Comparison of ENCODE assay signal across 28 mouse cellular contexts in genomic region chr2:72829139-72829538, GRCm38 (mm10).
"Had no signal": no experiment of that assay in that cellular context is flagged by ENCODE, and none has a peak within 500 bp of the region (broad histone marks: within the 10 kb centered on the region; RNA-seq: fewer than 3 reads in every experiment).

No protein-coding gene starts in this region.

- H3K27me3 ChIP-seq: heart, embryonic 12.5 days; hindbrain, embryonic 12.5 days; intestine, embryonic 15.5 days; limb, embryonic 13.5 days; limb, embryonic 15.5 days; liver, embryonic 12.5 days had no signal

- H3K9me3 ChIP-seq: heart, embryonic 10.5 days; heart, embryonic 12.5 days; hindbrain, embryonic 10.5 days; hindbrain, embryonic 12.5 days; intestine, embryonic 15.5 days; limb, embryonic 13.5 days; limb, embryonic 15.5 days; liver, embryonic 12.5 days had no signal

- DNase-seq: gastrocnemius, adult 2 months; gastrocnemius, postnatal 10 days; gastrocnemius, postnatal 25 days; heart, adult 2 months; heart, postnatal 10 days; heart, postnatal 4 days; kidney, adult 18-20 months; kidney, adult 8-10 months; kidney, postnatal 10 days; kidney, postnatal 25 days; kidney, postnatal 4 days; layer of hippocampus, adult 9-11 months; layer of hippocampus, postnatal 36 days; left cerebral cortex, postnatal 4 days had no signal

- H3K27ac ChIP-seq: gastrocnemius, adult 2 months; heart, adult 2 months; heart, embryonic 10.5 days; hindbrain, embryonic 10.5 days; hindbrain, embryonic 12.5 days; hindbrain, embryonic 14.5 days; intestine, embryonic 15.5 days; layer of hippocampus, adult 2 months; limb, embryonic 13.5 days; limb, embryonic 15.5 days; liver, embryonic 12.5 days; liver, embryonic 14.5 days had no signal

- H3K36me3 ChIP-seq: heart, embryonic 10.5 days; heart, embryonic 12.5 days; hindbrain, embryonic 10.5 days; hindbrain, embryonic 12.5 days; intestine, embryonic 15.5 days; limb, embryonic 13.5 days; limb, embryonic 15.5 days; liver, embryonic 12.5 days had no signal

- H3K4me1 ChIP-seq: heart, embryonic 10.5 days; heart, embryonic 12.5 days; hindbrain, embryonic 12.5 days; intestine, embryonic 15.5 days; limb, embryonic 13.5 days; limb, embryonic 15.5 days; liver, embryonic 12.5 days had no signal

- H3K4me3 ChIP-seq: gastrocnemius, adult 2 months; heart, adult 2 months; heart, embryonic 10.5 days; heart, embryonic 12.5 days; hindbrain, embryonic 10.5 days; hindbrain, embryonic 12.5 days; intestine, embryonic 15.5 days; layer of hippocampus, adult 2 months; limb, embryonic 13.5 days; limb, embryonic 15.5 days; liver, embryonic 12.5 days had no signal

- H3K4me2 ChIP-seq: heart, embryonic 12.5 days; hindbrain, embryonic 12.5 days; hindbrain, embryonic 14.5 days; intestine, embryonic 15.5 days; limb, embryonic 13.5 days; limb, embryonic 15.5 days; liver, embryonic 12.5 days had no signal

- H3K9ac ChIP-seq: heart, embryonic 12.5 days; hindbrain, embryonic 12.5 days; hindbrain, embryonic 14.5 days; intestine, embryonic 15.5 days; limb, embryonic 13.5 days; limb, embryonic 15.5 days; liver, embryonic 12.5 days; liver, embryonic 14.5 days had no signal

- ATAC-seq: hindbrain, embryonic 16.5 days; inflammation-experienced regulatory T-cells, adult 6 months; intestine, embryonic 15.5 days; intestine, postnatal 0 days; liver, embryonic 12.5 days had no signal
